Mouse (Mus musculus): ENCODE results near the gene Sh3tc1.

DNA sequence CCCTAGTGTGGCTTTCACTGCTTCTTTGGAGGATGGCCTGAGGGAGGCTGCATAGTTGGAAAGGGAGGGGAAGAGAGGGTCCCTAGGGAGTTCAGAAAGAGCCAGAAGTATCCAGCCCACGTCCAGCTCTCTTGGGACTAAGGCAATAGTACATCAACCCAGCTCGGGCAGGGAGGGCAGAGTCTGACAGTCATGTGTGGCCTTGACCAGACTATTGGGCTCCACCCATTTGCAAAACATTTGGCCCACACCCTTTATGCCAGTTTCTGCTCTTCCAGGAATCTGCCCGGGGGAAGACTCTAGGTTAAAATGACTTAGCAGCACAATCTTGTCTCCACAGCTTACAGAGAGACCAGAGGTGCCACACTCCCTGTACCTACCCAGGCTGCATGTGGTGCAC, 29.3 kb downstream of the Sh3tc1 start:
- TF ChIP-seq CTCF (IDR thresholded peaks at IDR 0.05; ENCODE audit: borderline replicate concordance, control insufficient read depth, extremely low read depth, insufficient read depth, low read length, poor library complexity), result no peak
- TF ChIP-seq POLR2A (IDR thresholded peaks at IDR 0.05; ENCODE audit: control insufficient read depth, extremely low read depth, insufficient read depth, low read length, poor library complexity), result no peak
